Mouse (Mus musculus): Measurements from ENCODE around the gene Sox8.

Gene Sox8

GRCm38 (mm10) chr17:25570648-25571452 lies at the start of gene Sox8:
TSS of gene Sox8 (minus strand) at chr17:25570686.
- no peak for DNase-seq (ENCODE audit: low read depth, low spot score)

GRCm38 (mm10) chr17:25618508-25619056 lies 48.1 kb upstream of the Sox8 start:
- no peak for DNase-seq (ENCODE audit: low read depth, low spot score)

GRCm38 (mm10) chr17:25614723-25615510 lies 44.4 kb upstream of the Sox8 start:
- no peak for DNase-seq (ENCODE audit: low read depth, low spot score)

DNA sequence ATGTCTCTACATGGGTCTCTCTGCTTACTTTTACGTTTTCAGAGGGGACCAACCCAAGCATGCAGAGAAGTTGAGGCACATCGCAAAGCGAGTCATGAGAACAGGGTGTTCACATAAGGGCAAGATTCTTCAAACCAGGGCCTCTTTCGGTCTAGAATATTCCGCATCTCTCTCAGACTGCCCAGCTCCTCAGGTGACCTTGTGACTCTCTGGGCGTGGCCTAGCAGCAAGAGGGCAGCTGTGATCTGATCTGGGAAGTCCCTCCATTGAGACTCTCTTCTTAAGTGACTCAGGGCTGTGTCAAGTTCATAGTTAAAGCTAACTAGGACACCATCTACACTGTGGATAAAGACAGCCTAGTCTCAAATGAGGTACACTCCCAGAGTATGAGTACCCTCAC lies 42.8 kb upstream of the Sox8 start:
- DNase-seq (ENCODE audit: low read depth, low spot score) = no peak

DNA sequence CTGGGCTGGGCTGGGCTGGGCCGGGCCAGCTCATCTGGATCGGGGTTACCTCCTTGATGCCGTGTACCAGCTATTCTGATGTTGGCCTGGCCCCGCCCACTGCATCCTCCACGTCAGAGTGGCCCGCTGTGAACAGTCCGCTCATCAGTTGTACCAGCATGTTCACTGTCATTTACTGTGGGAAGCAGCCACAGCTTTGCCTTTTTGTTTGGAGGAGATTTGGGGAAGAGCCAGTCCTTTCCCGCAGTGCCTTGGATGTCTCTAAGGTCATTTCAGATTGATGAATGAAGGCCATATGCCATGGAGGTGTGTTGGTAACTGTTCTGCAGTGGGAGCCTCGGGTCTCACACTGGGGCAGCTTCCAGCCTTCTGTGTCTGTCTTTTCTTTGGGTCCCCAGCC lies 42.1 kb upstream of the Sox8 start:
- DNase-seq (ENCODE audit: low read depth, low spot score) = no peak

DNA sequence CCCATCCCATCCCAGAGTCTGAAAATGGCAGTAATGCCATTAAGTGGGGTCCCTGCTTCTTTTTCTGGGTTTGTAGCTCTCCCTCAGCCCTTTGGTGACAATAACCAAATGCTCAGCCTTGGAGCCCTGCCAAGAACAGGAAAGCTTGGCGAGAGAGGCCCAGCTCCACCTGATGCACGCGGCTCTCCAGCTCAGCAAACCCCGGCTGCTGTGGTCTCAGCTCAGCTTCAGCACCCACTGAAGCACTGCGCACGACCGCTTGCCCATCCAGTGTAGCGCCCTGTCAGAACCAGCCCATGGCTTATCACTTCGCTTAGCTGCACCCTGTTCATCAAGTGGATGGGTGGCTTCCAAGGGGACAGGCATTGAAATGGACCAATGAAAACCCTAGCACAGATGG lies 39.7 kb upstream of the Sox8 start:
- DNase-seq (ENCODE audit: low read depth, low spot score) = no peak

DNA sequence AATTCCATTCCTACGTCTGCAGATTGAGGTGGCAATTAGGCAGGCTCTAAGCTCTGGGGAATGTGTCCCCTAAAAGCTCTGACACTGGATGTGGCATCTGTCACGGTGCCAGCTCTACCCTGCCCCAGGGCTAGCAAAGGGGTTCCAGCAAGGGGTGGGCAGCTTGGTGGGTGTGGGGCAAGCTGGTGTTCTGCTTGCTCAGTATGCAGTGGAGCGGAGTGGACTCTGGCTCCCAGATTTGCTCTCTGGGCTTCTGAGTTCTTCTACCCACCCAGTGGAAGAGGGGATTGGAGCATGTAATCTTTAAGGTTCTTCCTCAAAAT lies 39.0 kb upstream of the Sox8 start:
- DNase-seq (ENCODE audit: low read depth, low spot score) = no peak

DNA sequence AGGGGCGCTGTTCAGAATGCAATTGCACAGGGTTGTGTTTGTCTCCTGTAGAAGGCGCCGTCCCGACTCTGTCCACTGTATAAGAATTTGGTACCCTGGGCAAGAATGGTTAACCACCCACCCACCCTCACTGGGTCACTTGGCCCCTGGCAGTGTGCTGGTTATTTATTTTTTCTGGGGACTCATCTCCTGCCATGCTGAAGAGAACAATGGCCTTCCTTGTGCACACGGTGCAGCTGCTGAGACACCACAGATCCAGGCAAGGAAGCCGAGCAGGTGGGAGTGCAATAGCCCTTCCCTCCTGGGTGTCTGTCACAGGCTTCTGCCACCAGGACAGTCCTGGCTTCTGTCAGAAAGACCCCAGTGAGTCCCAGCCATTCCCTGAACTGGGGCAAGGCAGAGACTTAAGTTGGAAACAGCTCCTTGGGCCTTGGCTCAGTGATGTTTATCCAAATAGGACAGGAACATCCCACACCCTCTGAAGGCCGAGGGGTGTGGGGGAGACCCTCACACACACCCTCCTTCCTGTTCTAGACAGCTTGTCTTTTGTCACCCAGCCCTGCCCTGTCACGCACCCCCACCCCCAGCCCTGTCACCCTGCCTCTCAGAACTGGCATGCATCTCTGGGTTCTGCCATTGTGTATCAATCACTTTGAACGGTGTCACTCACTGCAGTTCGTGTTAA lies 38.5 kb upstream of the Sox8 start:
- no peak for DNase-seq (ENCODE audit: low read depth, low spot score)

- DNase-seq (ENCODE audit: low read depth, low spot score) = no peak
Observed at GRCm38 (mm10) chr17:25608137-25608785, 37.8 kb upstream of the Sox8 start.

GRCm38 (mm10) chr17:25604234-25604633 lies 33.7 kb upstream of the Sox8 start:
- DNase-seq (ENCODE audit: low read depth, low spot score) = no peak

DNA sequence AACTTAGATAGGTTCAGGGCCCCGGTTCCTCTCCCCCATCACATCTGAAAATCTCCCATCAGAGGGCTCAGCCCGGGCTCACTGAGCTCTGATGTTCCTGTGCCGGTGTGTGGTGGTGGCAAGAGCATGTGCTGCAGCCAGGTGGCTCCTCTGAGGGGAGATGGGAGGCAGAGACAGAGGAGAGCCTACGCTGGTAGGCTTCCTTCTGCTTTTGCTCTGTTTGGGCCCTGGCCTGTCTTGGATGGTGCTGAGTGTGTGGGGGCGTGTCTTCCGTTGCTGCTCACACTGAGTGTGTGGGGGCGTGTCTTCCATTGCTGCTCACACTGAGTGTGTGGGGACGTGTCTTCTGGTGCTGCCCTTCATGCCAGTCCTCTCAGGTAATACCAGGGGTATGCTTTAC lies 31.9 kb upstream of the Sox8 start:
- DNase-seq (ENCODE audit: low read depth, low spot score) = no peak

GRCm38 (mm10) chr17:25597537-25597936 lies 27.1 kb upstream of the Sox8 start:
- no peak for DNase-seq (ENCODE audit: low read depth, low spot score)

DNA sequence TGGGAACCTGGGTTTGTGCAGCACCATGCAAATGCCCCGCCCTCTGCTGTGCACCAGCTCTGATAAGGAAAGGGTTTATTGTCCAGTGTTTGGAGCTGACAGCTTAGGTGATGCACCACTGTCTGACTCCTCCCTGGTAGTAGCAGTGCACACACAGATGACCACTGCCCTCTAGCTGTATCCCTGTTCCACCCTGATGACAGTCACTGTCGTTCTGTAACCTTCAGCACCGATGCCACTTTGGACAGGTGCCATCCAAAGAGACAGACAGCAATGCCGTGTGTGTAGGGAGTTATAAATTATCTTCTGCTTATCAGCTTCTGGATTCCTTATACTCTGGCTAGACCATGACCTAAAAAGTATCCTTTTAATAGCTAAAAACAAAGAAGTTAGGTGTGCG lies 25.0 kb upstream of the Sox8 start:
- no peak for DNase-seq (ENCODE audit: low read depth, low spot score)

DNA sequence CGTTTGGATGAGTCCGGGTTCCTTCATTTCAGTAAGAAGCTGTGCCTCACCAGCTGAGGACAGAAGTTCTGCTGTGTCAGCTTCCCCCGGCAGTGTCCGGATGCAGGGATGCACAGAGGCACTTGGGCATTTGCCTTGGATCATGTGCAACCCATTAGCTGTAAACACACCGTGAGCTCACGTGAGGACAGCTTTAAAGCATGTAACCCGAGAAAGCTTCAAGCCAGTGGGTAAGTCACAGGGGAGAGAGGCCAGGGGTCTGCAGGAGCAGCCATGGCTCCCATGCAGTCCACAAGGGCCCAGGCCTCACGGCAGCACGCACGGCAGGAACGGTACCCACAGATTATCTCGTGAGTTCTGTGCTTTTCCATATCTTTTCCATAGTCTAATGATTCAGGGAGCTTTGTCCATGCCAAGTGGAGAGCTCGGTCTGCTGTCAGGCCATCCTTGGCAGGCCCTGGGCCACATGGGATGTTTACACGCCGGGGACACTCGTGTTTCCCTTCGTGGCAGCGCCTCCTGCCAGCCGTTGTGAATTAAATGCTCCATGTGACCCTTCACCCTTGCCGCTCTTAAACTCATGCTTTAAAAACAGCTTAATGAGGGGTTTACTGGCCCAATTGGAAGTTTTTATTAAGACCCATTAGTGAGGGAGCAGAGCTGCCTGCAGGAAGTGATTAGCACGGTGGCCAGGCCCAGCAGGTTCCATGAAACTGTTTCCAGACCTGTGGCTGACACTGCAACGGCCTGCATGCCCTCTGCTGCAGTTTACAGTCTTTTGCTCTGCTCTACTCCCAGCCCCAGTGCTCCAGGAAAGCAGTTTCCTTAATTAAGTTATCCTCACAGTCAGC lies 23.1 kb upstream of the Sox8 start:
- DNase-seq (ENCODE audit: low read depth, low spot score) = no peak

DNA sequence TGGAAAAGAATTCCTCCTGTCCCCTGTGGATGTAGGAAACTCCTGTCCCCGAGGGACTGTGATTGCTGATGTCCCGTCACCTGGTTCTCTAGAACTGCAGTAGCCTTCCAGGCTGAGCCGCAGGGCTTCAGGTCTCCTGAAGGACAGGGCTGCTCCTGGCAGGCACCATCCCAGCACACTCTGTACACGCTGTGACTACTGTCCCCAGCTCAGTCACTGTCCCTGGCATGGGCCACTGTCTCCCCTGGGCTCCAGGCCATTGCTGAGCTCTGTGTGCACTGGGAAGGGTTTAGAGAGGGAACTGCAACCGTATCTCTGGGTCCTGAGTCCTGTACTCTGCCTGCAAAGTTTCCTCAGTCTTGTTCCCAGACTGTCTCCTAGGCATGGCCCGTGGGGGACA lies 21.9 kb upstream of the Sox8 start:
- DNase-seq (ENCODE audit: low read depth, low spot score) = no peak

- DNase-seq (ENCODE audit: low read depth, low spot score) = no peak
Observed at GRCm38 (mm10) chr17:25590985-25591384, 20.5 kb upstream of the Sox8 start.

- DNase-seq (ENCODE audit: low read depth, low spot score) = no peak
Observed at GRCm38 (mm10) chr17:25590068-25590467, 19.6 kb upstream of the Sox8 start.

DNA sequence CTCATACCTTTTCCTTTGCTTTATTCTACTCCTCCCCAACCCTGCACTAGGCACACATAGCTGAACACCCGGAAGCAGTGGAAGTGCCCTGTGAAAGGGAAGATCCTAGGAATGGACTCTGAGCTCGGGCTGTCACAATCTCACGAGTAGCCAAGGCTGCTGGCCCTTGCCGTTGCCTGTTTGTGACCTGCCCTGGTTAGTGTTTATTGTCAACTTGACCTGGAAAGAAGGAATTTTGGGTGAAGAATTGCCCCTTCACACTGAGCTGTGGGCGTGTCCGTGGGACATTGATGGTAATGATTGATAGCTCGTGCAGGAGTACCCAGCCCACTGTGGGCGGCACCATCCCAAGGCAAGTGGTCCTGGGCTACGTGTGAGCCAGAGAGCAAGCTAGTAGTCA lies 14.2 kb upstream of the Sox8 start:
- DNase-seq (ENCODE audit: low read depth, low spot score) = no peak

DNA sequence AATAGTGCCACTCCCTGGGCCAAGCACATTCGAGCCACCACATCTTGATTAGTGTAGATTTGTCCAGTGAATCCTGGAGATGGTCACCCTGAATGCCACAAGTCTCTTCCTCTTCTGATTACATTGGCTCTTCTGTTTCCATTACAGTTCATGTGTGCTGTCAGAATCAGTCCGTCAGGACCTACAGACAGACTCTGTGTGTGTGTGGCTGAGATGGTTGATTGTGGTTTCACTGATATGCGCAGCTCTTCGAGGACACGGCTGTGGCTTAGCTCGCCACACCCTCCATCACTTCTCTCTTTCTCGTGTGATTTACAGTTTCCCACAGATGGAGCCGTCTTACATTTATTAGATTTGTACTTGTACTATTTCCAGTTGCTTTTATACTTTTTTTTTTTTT lies 13.4 kb upstream of the Sox8 start:
- peak; percentile 26 for DNase-seq (ENCODE audit: low read depth, low spot score)

- DNase-seq (ENCODE audit: low read depth, low spot score) = no peak
Observed at GRCm38 (mm10) chr17:25583099-25583498, 12.6 kb upstream of the Sox8 start.

- DNase-seq (ENCODE audit: low read depth, low spot score) = no peak
Observed at GRCm38 (mm10) chr17:25582076-25582475, 11.6 kb upstream of the Sox8 start.
